Mouse (Mus musculus): Measurements from ENCODE around the gene Rbfox3.

DNA sequence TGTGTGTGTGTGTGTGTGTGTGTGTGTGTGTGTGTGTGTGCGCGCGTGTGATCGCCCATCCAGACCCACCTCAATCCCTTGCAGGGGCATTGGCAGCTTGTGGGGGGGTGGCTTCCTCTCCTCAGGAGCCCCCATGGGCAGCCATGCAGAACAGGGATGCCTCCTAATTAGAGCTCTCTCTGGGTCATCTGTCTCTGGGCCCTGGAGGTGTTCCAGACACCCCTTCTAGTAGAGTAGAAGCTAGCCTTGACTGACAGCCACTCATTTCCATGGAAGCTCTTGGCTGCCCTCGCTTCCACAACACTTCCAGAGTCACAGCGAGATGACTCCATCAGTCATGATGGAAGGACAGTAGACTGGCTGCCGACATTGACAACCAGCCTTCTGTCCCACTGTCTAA, 140.6 kb downstream of the Rbfox3 start:
- TF ChIP-seq CTCF (IDR thresholded peaks at IDR 0.05; ENCODE audit: control insufficient read depth, insufficient read depth, low read length), result no peak
- TF ChIP-seq POLR2A (IDR thresholded peaks at IDR 0.05; ENCODE audit: borderline replicate concordance, control insufficient read depth, low read depth, low read length), result no peak
